Mouse (Mus musculus) hindlimb bud, embryonic 11.5 days (tissue): ENCODE data around the gene Itgb8.

Source experiments
- DNase-seq: peaks from one replicate; pipeline ENCODE4 v3.0.0-alpha.2; 2012; ENCODE audit warnings: low read depth, low spot score; ENCODE audit errors: extremely low spot score

Gene Itgb8

DNA sequence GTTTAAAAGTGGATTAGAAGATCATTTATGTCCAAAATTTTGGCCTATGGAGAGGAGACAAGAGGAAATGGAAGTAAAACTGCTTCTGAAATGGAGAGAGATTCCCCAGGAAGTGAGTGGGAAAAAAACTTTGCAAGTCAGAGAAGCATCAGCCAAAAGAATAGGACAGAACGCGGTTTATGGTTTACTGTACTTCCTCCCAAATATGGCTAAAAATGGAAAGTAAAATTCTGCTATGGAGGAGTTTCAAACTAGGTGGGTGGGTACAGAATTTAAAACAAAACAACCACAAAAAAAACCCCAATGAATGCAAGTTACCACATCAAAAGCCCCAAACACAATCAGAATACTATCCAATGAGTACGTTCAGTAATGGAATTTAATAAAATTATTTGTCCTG, 90.8 kb downstream of the Itgb8 start:
- no peak for DNase-seq

GRCm38 (mm10) chr12:119146031-119146430, 92.6 kb downstream of the Itgb8 start:
- DNase-seq: no peak

GRCm38 (mm10) chr12:119137946-119138345, 100.7 kb downstream of the Itgb8 start:
- no peak for DNase-seq

GRCm38 (mm10) chr12:119113522-119114135, 125.0 kb downstream of the Itgb8 start:
- DNase-seq: no peak

- DNase-seq: no peak
Measured at GRCm38 (mm10) chr12:119110091-119110490, 128.5 kb downstream of the Itgb8 start.
